Mouse (Mus musculus) hindbrain, embryonic 10.5 days (tissue): ENCODE results near the gene Slc22a1. TPM values are rescaled to one million over a fixed set of nuclear protein-coding genes. Genes with fewer than 3 reads are reported as not detected.

Source experiments
- DNase-seq: peaks from one replicate; pipeline ENCODE4 v3.0.0-alpha.2; 2017; ENCODE audit warnings: low spot score
- H3K27ac ChIP-seq: fragments of 300-500 bp; sonication (generic); 2 replicates; pipeline ENCODE4 v1.5.1; 2016; ENCODE audit warnings: mild to moderate bottlenecking, moderate library complexity
- H3K27me3 ChIP-seq: fragments of 300-500 bp; sonication (generic); 2 replicates; pipeline ENCODE4 v1.6.1; 2016; ENCODE audit warnings: mild to moderate bottlenecking; ENCODE audit not compliant: poor library complexity, insufficient read depth, severe bottlenecking
- H3K36me3 ChIP-seq: fragments of 300-500 bp; sonication (generic); 2 replicates; pipeline ENCODE4 v1.6.1; 2016; ENCODE audit warnings: mild to moderate bottlenecking, moderate library complexity
- H3K4me1 ChIP-seq: fragments of 300-500 bp; sonication (generic); replicated peaks from 2 replicates; pipeline ENCODE4 v1.6.1; 2016; ENCODE audit warnings: mild to moderate bottlenecking
- H3K4me3 ChIP-seq: fragments of 300-500 bp; sonication (generic); 2 replicates; pipeline ENCODE4 v1.5.1; 2016; ENCODE audit warnings: mild to moderate bottlenecking, moderate library complexity
- H3K9me3 ChIP-seq: fragments of 300-500 bp; sonication (generic); 2 replicates; pipeline ENCODE4 v1.6.1; 2016; ENCODE audit warnings: mild to moderate bottlenecking, moderate library complexity
- WGBS: fragments of 180-500 bp; shearing (Covaris S2); methylation state at CpG from one replicate; pipeline ENCODE4 v1.1.7; 2016; 5-methylcytosine and 5-hydroxymethylcytosine counted together
- polyA plus RNA-seq: library from polyadenylated mRNA; unstranded; fragments of >200 nt; fragmentation: Nextera tagmentation; extraction: Ambion mirVana; gene quantifications from 2 replicates; pipeline ENCODE4 v1.2.1, GENCODE M21; 2016

Gene Slc22a1
- polyA plus RNA-seq, 1 experiment from 2014 or later = not detected

DNA sequence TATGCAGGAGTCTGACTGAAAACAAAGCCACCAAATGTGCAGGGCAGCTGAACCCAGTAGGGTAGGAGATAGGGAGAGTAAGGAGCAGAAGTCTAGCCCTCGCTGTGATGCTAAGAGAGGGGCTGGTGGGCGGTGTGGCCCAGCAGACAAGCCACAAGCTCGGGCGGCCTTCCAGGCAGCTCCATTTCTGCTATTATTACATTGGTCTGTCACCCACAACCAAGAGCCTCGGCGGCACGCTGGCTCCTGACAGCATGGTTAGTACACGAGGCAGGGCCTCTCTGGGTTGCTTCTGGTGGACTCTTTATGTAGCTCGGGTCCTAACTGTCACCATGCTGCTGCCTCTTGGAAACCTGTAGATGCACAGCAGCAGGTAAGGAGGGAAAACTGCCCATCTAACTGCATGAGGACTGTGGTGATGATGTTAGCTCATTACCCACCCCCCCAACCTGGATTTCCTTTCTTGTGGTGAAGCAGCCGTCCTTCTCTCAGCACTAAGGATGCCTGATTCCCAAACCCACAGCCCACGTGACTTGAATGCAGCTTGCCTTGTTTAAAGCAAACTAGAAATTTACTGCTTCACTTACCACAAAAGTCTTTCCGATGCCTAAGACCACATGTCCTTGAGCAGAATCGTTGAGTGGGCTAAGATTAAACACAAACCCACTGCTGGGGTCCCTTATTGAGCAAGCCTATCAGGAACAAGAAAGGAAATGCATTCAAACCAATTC is 34.6 kb upstream of the Slc22a1 start:
- Histone ChIP-seq H3K4me3 (no peak overlapping the region), H3K9me3 (no peaks in the 10 kb centered on the region), H3K27me3 (no peaks in the 10 kb centered on the region), H3K27ac (no peak overlapping the region), H3K4me1 (no peaks in the 10 kb centered on the region), H3K36me3 (peaks cover 94% of the 10 kb centered on the region)
- no peak for DNase-seq
- WGBS = 93% methylated on average over 13 of the region's 13 CpGs

DNA sequence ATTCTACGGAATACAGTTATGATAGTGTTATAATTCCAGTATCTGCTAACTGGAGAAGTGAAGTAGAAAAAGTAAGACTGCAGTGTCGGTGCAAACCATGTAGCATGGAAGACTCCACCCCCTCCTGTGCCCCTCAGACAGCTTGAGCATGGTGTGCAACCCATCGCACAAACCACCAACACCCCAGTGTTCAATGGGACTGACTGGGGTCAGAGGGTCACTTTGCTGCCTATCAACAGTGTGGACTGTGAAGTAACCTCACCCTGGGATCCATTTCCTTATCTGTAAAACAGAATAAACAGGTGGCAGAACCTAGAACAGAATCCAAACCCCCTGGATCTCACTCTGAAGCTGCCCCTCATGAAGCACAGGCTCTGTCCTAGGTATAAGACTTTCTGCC is 32.8 kb upstream of the Slc22a1 start:
- Histone ChIP-seq H3K27me3 (no peaks in the 10 kb centered on the region), H3K27ac (no peak overlapping the region)
- WGBS = 89% methylated on average over 3 of the region's 3 CpGs

DNA sequence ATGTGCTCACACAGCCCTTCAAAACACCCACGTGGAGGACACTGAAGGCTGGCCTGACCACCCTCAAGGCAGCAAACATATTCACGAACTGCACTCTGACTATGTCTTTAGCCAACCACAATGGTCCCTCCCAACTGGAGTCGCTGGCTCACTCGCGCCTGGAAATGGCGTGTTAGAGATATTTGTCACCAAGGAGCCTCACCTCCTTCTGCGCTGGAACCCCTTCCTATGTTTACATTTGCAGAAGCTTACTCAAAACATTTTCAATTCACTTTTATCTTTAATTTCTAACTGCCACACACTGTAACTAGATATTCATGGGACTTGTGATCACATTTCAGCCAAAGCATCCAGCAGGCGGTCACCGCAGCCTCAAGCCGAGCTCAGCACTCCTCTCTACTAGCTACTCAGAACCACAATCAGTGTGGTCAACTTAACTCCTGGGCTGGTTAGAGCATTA is 31.0 kb upstream of the Slc22a1 start:
- Histone ChIP-seq H3K27ac (no peak overlapping the region), H3K9me3 (no peaks in the 10 kb centered on the region), H3K36me3 (peaks cover 94% of the 10 kb centered on the region), H3K27me3 (no peaks in the 10 kb centered on the region), H3K4me3 (no peak overlapping the region), H3K4me1 (no peaks in the 10 kb centered on the region)
- no peak for DNase-seq
- 90% methylated on average over 10 of the region's 10 CpGs for WGBS

More for the DNA sequence above, 32.8 kb upstream of the Slc22a1 start:
- DNase-seq = no peak
- Histone ChIP-seq H3K4me3 (no peak overlapping the region), H3K36me3 (peaks cover 94% of the 10 kb centered on the region), H3K4me1 (no peaks in the 10 kb centered on the region), H3K9me3 (no peaks in the 10 kb centered on the region)

DNA sequence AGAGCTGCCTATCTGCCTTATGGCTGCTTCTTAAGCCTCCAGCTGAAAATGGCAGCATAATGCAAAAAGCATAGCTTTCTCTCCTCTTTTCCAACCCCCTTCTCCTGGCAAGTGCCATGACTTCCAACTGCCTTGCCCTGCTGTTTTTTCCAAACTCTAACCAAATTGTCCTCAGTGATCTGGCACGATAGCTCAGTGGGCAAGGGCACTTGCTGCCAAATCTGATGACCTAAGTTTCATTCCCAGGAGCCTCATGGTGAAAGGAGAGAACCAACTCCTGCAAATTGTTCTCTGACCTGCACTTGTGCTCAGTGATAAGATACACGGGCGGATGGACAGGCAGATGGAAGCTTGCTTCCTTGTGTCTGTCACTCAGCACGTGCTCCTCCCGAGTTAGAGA is 27.3 kb upstream of the Slc22a1 start:
- Histone ChIP-seq H3K4me3 (no peak overlapping the region), H3K27me3 (no peaks in the 10 kb centered on the region), H3K36me3 (peaks cover 94% of the 10 kb centered on the region), H3K4me1 (no peaks in the 10 kb centered on the region), H3K9me3 (no peaks in the 10 kb centered on the region), H3K27ac (no peak overlapping the region)
- WGBS = 93% methylated on average over 5 of the region's 5 CpGs
- no peak for DNase-seq

DNA sequence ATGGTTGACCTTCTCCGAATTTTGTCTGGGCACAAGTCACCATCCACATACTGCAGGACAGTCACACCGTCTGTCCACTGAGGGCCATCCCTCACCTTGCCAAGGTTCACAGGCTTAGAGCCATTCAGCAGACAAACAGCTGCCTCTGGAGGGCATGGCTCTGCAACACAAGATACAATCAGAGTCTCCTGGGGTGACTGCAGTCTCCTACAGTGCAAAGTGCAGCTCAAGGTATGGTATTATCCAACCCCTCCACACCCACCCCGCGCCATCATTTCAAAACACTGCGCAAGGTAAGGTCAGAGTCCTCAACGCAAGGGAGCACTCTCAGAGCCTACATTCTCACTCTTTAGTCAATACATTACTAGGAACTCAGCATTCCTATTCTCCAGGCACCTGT is 24.7 kb upstream of the Slc22a1 start:
- Histone ChIP-seq H3K4me3 (no peak overlapping the region), H3K4me1 (no peaks in the 10 kb centered on the region), H3K36me3 (peaks cover 100% of the 10 kb centered on the region), H3K27ac (no peak overlapping the region), H3K9me3 (no peaks in the 10 kb centered on the region), H3K27me3 (no peaks in the 10 kb centered on the region)
- 98% methylated on average over 6 of the region's 6 CpGs for WGBS
- DNase-seq = no peak

DNA sequence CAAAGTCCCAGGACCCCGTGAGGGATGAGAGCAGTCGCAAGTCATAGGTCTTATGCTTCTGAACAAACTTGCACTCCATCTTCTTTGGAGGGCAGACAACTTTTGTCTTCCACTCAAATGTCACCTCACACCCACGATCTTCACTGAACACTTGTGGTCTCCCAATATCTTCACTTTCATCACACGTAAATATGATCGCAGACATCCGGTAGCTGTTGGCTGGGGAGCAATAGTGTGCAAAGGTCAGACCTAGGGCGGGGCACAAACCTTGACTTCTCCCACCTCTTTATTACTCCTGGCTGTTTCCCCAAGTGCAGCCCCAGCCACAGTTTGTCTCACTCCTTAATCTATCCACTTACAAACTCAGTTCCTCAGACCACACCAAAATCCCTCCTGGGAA is 16.3 kb upstream of the Slc22a1 start:
- peaks cover 97% of the 10 kb centered on the region for H3K36me3 ChIP-seq
- H3K4me1 ChIP-seq = no peaks in the 10 kb centered on the region
- H3K27ac ChIP-seq = no peak overlapping the region
- no peaks in the 10 kb centered on the region for H3K27me3 ChIP-seq
- no peak for DNase-seq
- no peak overlapping the region for H3K4me3 ChIP-seq
- WGBS = 95% methylated on average over 7 of the region's 7 CpGs
- no peaks in the 10 kb centered on the region for H3K9me3 ChIP-seq

DNA sequence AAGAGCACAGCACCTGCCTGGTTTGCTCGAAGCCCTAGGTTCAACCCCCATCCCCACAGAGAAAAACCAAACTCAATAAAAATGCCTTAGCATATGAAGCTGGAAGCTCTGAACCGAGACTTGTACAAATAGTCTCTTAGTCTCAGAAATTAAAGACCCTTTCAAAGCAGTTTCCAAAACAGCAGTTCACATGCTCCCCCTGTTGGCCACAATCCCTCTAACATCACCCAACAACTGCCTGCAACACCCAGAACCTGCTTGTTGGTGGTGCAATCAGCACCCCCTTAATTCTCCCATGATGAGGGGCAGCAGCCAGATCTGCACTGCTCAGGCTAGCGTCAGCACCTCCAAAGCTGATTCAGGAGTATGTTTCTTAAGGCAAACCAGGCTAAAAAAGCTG is 13.9 kb upstream of the Slc22a1 start:
- WGBS = 82% methylated on average over 3 of the region's 3 CpGs
- Histone ChIP-seq H3K27me3 (no peaks in the 10 kb centered on the region), H3K4me1 (no peaks in the 10 kb centered on the region), H3K27ac (no peak overlapping the region), H3K4me3 (no peak overlapping the region), H3K36me3 (peaks cover 100% of the 10 kb centered on the region), H3K9me3 (no peaks in the 10 kb centered on the region)
- peak; percentile 14 for DNase-seq

DNA sequence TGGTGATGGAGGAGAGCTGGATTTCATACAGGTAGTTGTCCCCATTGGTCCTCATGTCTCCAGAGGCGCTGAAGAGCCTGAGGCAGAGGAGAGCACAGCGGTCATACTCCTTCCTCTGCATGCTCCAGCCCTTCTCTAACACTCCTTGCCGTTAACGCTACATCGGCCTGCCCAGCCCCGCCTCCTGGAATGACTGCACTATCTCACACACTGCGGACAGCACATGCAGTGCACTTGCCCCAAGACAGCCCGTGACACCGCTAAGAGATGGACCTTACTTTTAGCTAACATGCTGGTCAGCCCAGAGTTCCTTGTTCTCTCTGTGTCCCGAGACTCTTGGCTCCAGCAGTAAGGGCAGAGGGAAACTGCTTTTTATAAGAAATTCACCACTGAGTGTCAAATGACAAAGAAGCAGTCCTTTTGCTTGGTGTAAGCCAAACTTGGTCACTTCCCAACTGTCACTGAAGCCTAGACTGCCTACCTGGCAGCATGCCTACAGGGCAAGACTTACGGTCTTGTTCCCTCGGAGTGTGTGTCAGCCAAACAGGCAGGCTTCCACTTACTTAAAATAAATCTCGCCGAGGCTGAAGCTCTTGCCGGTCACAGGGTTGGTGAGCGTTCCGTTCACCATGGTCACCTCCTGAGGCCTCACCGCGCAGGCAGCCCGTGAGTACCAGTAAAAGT is 12.9 kb upstream of the Slc22a1 start:
- Histone ChIP-seq H3K4me1 (no peaks in the 10 kb centered on the region), H3K9me3 (no peaks in the 10 kb centered on the region), H3K36me3 (peaks cover 100% of the 10 kb centered on the region), H3K4me3 (no peak overlapping the region), H3K27ac (no peak overlapping the region), H3K27me3 (no peaks in the 10 kb centered on the region)
- 94% methylated on average over 20 of the region's 20 CpGs for WGBS
- DNase-seq = no peak

DNA sequence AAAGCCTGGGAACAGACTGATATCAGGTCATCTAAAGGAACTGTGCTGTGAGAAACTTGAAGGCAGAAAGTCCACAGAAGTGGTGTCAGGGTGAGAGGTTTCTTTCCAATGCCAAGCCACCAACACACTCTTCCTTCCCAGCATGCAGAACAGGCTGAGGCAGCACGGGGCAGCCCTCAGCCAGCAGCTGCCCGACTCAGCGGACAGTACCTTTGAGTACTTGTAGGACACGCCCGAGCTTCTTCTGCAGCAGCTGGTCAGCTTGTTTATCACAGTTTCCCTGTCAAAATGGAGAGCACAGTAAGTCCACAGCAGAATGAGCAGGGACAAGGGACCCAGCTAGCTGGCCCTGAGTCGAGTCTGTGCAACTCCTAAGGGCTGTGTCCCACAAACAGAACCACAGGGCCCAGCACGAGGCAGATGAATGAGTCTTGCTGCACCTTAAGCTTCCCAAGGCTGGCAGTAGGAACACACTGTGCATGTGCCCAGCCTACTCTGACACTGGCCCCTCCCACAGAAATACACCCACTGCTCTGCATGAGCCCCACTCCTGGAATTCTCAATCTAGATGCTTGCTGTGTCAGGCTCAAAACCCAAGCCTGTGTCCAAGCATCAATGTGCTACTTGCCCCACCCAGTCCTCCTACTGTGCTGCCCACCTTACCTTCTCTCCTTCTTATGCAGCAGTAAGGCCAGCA is 9.4 kb upstream of the Slc22a1 start:
- 92% methylated on average over 7 of the region's 7 CpGs for WGBS
- Histone ChIP-seq H3K36me3 (peaks cover 90% of the 10 kb centered on the region), H3K27ac (no peak overlapping the region), H3K27me3 (no peaks in the 10 kb centered on the region), H3K4me1 (no peaks in the 10 kb centered on the region), H3K9me3 (no peaks in the 10 kb centered on the region), H3K4me3 (no peak overlapping the region)
- no peak for DNase-seq

DNA sequence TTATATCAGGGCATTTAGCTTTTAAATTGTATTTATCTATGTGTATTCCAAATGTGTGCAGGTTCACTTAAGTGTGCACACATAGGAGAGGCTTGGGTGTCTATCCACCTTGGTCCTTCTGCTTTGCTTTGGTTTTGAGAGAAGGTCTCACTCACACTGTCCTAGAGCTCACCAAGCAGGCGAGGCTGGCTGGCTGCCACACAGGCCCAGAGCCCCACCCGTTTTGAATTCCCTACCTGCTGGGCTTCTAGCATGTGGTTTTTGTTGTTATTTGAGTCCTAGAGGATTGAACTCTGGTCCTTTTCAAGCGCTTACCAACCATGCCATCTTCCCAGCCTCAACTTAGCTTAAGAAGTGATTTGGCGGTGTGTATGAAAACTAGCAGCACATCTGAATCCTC is 8.8 kb upstream of the Slc22a1 start:
- H3K36me3 ChIP-seq = peaks cover 87% of the 10 kb centered on the region
- WGBS = 83% methylated on average over 4 of the region's 4 CpGs

DNA sequence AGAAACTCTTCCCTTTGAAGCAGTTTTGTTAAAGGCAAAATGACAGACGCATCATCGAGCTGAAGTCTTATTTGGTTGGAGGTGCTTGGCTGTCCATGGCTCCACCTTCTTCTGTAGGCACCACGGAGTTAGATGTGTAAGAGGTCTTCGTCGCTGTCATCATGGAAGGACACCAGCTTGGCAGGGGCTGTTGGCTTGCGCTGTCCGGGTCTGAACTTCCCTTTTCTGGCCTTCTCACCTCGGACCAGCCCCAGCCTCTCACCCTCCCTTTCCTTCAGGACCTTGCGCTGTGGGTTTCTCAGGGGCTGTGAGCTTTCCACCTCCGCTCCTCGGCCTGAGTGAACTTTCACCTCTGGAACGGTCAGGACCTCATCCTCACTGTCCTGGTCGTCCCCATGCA is 8.0 kb upstream of the Slc22a1 start:
- Histone ChIP-seq H3K27ac (no peak overlapping the region), H3K36me3 (peaks cover 79% of the 10 kb centered on the region), H3K27me3 (no peaks in the 10 kb centered on the region), H3K4me1 (no peaks in the 10 kb centered on the region), H3K9me3 (no peaks in the 10 kb centered on the region), H3K4me3 (no peak overlapping the region)
- 95% methylated on average over 13 of the region's 13 CpGs for WGBS
- no peak for DNase-seq

More for the DNA sequence above, 8.8 kb upstream of the Slc22a1 start:
- Histone ChIP-seq H3K4me3 (no peak overlapping the region), H3K9me3 (no peaks in the 10 kb centered on the region), H3K27me3 (no peaks in the 10 kb centered on the region), H3K27ac (no peak overlapping the region), H3K4me1 (no peaks in the 10 kb centered on the region)
- no peak for DNase-seq

DNA sequence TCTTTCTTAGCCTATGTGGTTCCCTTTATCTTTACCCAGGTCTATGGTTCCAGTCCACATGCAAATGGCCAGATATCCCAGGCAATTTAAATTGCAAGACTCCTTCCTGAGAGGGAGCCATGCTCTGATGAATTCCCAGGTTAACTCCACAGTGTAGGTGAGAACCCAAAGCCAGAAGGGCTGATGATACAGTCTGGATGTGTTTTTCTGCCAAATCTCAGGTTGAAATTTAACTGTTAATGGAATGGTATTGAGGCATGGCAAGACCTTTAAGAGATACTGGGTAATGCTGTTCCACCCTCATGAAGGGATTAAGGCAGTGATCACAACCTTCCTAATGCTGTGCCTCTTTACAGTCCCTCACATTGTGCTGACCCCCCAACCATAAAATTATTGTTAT is 2.6 kb upstream of the Slc22a1 start:
- no peaks in the 10 kb centered on the region for H3K4me1 ChIP-seq
- no peaks in the 10 kb centered on the region for H3K27me3 ChIP-seq
- no peak for DNase-seq
- H3K4me3 ChIP-seq = no peak overlapping the region
- H3K9me3 ChIP-seq = no peaks in the 10 kb centered on the region
- no peak overlapping the region for H3K27ac ChIP-seq
- peaks cover 26% of the 10 kb centered on the region for H3K36me3 ChIP-seq

DNA sequence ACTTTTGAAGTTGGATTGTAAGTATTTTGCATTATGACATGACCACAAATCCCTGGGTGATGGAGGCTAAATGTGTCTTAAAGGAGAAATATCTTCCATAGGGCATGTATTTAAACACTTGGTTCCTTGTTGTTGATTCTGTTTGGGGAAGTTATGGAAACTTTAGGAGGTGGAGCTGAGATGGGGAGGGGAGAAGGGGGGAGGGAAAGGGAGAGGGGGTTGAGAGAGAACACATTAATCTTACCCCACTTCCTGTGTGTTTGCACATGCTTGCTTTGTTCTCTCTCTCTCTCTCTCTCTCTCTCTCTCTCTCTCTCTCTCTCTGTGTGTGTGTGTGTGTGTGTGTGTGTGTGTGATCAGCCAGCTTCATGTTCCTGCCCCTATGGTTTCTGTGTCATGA is 1.5 kb upstream of the Slc22a1 start:
- H3K4me3 ChIP-seq = no peak overlapping the region
- H3K36me3 ChIP-seq = peaks cover 20% of the 10 kb centered on the region
- H3K9me3 ChIP-seq = no peaks in the 10 kb centered on the region
- no peak overlapping the region for H3K27ac ChIP-seq
- no peaks in the 10 kb centered on the region for H3K27me3 ChIP-seq
- no peak for DNase-seq
- no peaks in the 10 kb centered on the region for H3K4me1 ChIP-seq
